Mouse (Mus musculus): ENCODE measurements around the gene Chst8. TPM values are rescaled to one million over a fixed set of nuclear protein-coding genes. Genes with fewer than 3 reads are reported as not detected.

The Chst8 gene
- polyA plus RNA-seq, 3 experiments from 2014 or later, result not detected

- ATAC-seq, result no peak
Measured at GRCm38 (mm10) chr7:34750350-34750749, 62.2 kb downstream of the Chst8 start.

GRCm38 (mm10) chr7:34749753-34750152, 62.8 kb downstream of the Chst8 start:
- ATAC-seq, result no peak

- no peak for ATAC-seq
Measured at GRCm38 (mm10) chr7:34748501-34748900, 64.0 kb downstream of the Chst8 start.

- no peak for ATAC-seq
Measured at GRCm38 (mm10) chr7:34747661-34748060, 64.8 kb downstream of the Chst8 start.

GRCm38 (mm10) chr7:34746586-34746985, 65.9 kb downstream of the Chst8 start:
- no peak for ATAC-seq

GRCm38 (mm10) chr7:34746165-34746564, 66.3 kb downstream of the Chst8 start:
- no peak for ATAC-seq

- no peak for ATAC-seq
Measured at GRCm38 (mm10) chr7:34745426-34745825, 67.1 kb downstream of the Chst8 start.

- no peak for ATAC-seq
Measured at GRCm38 (mm10) chr7:34744994-34745393, 67.5 kb downstream of the Chst8 start.

GRCm38 (mm10) chr7:34743411-34744085, 69.0 kb downstream of the Chst8 start:
- ATAC-seq, result no peak

- no peak for ATAC-seq
Measured at GRCm38 (mm10) chr7:34739371-34739770, 73.1 kb downstream of the Chst8 start.

GRCm38 (mm10) chr7:34737206-34737605, 75.3 kb downstream of the Chst8 start:
- ATAC-seq, result no peak

GRCm38 (mm10) chr7:34734348-34734747, 78.2 kb downstream of the Chst8 start:
- ATAC-seq, result no peak

GRCm38 (mm10) chr7:34728931-34729330, 83.6 kb downstream of the Chst8 start:
- ATAC-seq, result no peak

- ATAC-seq, result no peak
Measured at GRCm38 (mm10) chr7:34725206-34725605, 87.3 kb downstream of the Chst8 start.

- no peak for ATAC-seq
Measured at GRCm38 (mm10) chr7:34722551-34723230, 89.8 kb downstream of the Chst8 start.

GRCm38 (mm10) chr7:34722151-34722550, 90.4 kb downstream of the Chst8 start:
- ATAC-seq, result no peak

- no peak for ATAC-seq
Measured at GRCm38 (mm10) chr7:34721650-34722048, 90.9 kb downstream of the Chst8 start.

GRCm38 (mm10) chr7:34720882-34721649, 91.4 kb downstream of the Chst8 start:
- ATAC-seq, result no peak

- no peak for ATAC-seq
Measured at GRCm38 (mm10) chr7:34719599-34719998, 92.9 kb downstream of the Chst8 start.

- ATAC-seq, result no peak
Measured at GRCm38 (mm10) chr7:34718651-34719050, 93.9 kb downstream of the Chst8 start.

GRCm38 (mm10) chr7:34717161-34717810, 95.2 kb downstream of the Chst8 start:
- no peak for ATAC-seq

GRCm38 (mm10) chr7:34714848-34715460, 97.6 kb downstream of the Chst8 start:
- ATAC-seq, result no peak

- ATAC-seq, result no peak
Measured at GRCm38 (mm10) chr7:34709111-34709510, 103.4 kb downstream of the Chst8 start.
